8 mouse cellular contexts compared by ENCODE assay signal in the genomic region with DNA sequence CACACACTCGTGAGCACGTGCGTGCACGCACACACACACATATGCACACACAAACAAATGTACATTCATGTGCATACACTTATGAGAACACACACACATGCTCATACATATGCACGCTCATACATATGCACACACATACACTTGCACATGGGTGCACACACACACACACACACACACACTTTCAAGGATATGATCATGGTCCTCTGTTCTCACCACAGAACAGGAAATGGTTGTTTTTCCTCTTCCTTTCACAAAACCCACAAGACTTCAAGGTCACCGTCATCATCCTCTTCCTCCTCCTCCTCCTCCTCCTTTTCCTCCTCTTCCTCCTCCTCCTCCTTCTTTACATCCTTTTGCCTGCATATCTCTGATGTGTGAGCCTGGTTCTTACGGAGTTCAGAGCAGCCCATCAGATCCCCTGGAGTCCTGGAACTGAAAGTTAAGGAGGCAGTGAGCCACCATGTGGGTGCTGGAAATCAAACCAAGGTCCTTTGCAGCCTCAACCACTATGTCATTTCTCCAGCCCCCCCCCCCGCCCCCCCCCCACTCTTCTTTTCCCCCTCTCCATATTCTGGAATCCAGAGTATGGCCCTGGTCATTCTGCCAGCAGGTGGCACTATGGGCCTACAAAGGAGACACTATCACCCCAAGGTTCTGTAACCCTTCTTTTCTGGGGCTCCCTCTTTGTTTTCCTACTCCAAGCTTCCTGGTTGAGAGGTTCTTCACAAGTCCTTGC. TPM values are rescaled to one million over a fixed set of nuclear protein-coding genes. Genes with fewer than 3 reads are reported as not detected.
DNase-seq lines count a peak whose midpoint lies in the region; ATAC-seq and TF ChIP-seq lines count a peak whose summit lies in the region.

No protein-coding gene starts in this region.

- WGBS in liver, adult 2 months = 83% methylated on average over 7 of the region's 8 CpGs
- 53% methylated on average over 8 of the region's 8 CpGs for WGBS in thymus, adult 2 months

- TF ChIP-seq POLR2A in liver, adult 2 months (IDR thresholded peaks at IDR 0.05; ENCODE audit: extremely low read depth, insufficient read depth, low read length) = no peak
- TF ChIP-seq POLR2A in thymus, adult 2 months (IDR thresholded peaks at IDR 0.05; ENCODE audit: control insufficient read depth, extremely low read depth, insufficient read depth, low read length, poor library complexity) = no peak

- TF ChIP-seq CTCF in liver, adult 2 months (IDR thresholded peaks at IDR 0.05; ENCODE audit: low read depth, low read length) = peak; percentile 63; the same call in 1 of the 2 replicates
- no peak for TF ChIP-seq CTCF in thymus, adult 2 months (IDR thresholded peaks at IDR 0.05; ENCODE audit: borderline replicate concordance, control insufficient read depth, extremely low read depth, insufficient read depth, low read length, poor library complexity)

- ATAC-seq in monocyte, adult 5-6 weeks (replicated peaks; ENCODE audit: insufficient number of reproducible peaks, low FRiP score, low TSS enrichment, poor library complexity, severe bottlenecking) = 0 out of 2 replicates have a peak, but pooled peaks have one; percentile 68

- H3K9ac ChIP-seq in liver, adult 2 months (ENCODE audit: low read depth, low read length) = no peak overlapping the region

- no peaks in the 10 kb centered on the region for H3K27me3 ChIP-seq in liver, adult 2 months (ENCODE audit: control insufficient read depth, insufficient read depth, low read length)
- no peaks in the 10 kb centered on the region for H3K27me3 ChIP-seq in thymus, adult 2 months (ENCODE audit: control insufficient read depth, insufficient read depth, low read length)

- peak; percentile 89 for DNase-seq in testis, postnatal 10 days (ENCODE audit: low spot score)
- DNase-seq in testis, postnatal 14 days (ENCODE audit: low spot score) = no peak
- DNase-seq in cerebellum, adult 9-10 months = peak; percentile 91
- peak; percentile 69 to 72 for DNase-seq in frontal cortex, postnatal 25 days (ENCODE audit: low spot score in 2 of 2)
- DNase-seq in kidney, adult 18-20 months = peak; percentile 81
- DNase-seq in liver, adult 2 months (ENCODE audit: extremely low read depth, low read depth, low spot score) = no peak
- DNase-seq in thymus, adult 2 months = peak; percentile 74

- H3K4me1 ChIP-seq in liver, adult 2 months (ENCODE audit: control insufficient read depth, insufficient read depth, low read length) = no peaks in the 10 kb centered on the region
- H3K4me1 ChIP-seq in thymus, adult 2 months (replicated peaks; ENCODE audit: control insufficient read depth, insufficient read depth, low read length) = peaks cover 10% of the 10 kb centered on the region

- H3K4me3 ChIP-seq in liver, adult 2 months (ENCODE audit: insufficient read depth, low read depth, low read length) = no peak overlapping the region
- H3K4me3 ChIP-seq in thymus, adult 2 months (ENCODE audit: control insufficient read depth, insufficient read depth, low read length) = no peak overlapping the region

- no peaks in the 10 kb centered on the region for H3K36me3 ChIP-seq in liver, adult 2 months (ENCODE audit: control insufficient read depth, insufficient read depth, low read length)
- no peaks in the 10 kb centered on the region for H3K36me3 ChIP-seq in thymus, adult 2 months (ENCODE audit: control insufficient read depth, insufficient read depth, low read length)

- H3K27ac ChIP-seq in liver, adult 2 months (replicated peaks; ENCODE audit: insufficient read depth, low read depth, low read length) = no peak overlapping the region
- no peak overlapping the region for H3K27ac ChIP-seq in thymus, adult 2 months (ENCODE audit: control insufficient read depth, insufficient read depth, low read length)

- H3K79me2 ChIP-seq in liver, adult 2 months (ENCODE audit: control insufficient read depth, insufficient read depth, low read length) = no peaks in the 10 kb centered on the region

RNA-seq across cellular contexts. Expression of a gene that starts 1.4 kb away (rescaled TPM):
- total RNA-seq in liver, adult 2 months (2014; rRNA removed) = 0.09 TPM in 1 of 2 replicates, not detected in the other
- 0.27 TPM in 1 of 2 replicates, not detected in the other for polyA plus RNA-seq in liver, adult 2 months (2012; rRNA removed)
- total RNA-seq in monocyte, adult 5-6 weeks (2017) = not detected in 3 replicates
- 3.0 and 4.1 TPM in 2 replicates for polyA plus RNA-seq in thymus, adult 2 months (2012; rRNA removed)

RNA-seq across cellular contexts. Expression of a gene that starts 4.4 kb away (rescaled TPM):
- total RNA-seq in liver, adult 2 months (2014; rRNA removed) = not detected in 2 replicates
- polyA plus RNA-seq in liver, adult 2 months (2012; rRNA removed) = not detected in 2 replicates
- not detected in 3 replicates for total RNA-seq in monocyte, adult 5-6 weeks (2017)
- not detected in 2 replicates for polyA plus RNA-seq in thymus, adult 2 months (2012; rRNA removed)

RNA-seq across cellular contexts. Expression of a gene that starts 4.4 kb away (rescaled TPM):
- total RNA-seq in liver, adult 2 months (2014; rRNA removed) = not detected in 2 replicates
- not detected in 2 replicates for polyA plus RNA-seq in liver, adult 2 months (2012; rRNA removed)
- 0.76 TPM in 1 of 3 replicates, not detected in the others for total RNA-seq in monocyte, adult 5-6 weeks (2017)
- polyA plus RNA-seq in thymus, adult 2 months (2012; rRNA removed) = not detected in 2 replicates

RNA-seq across cellular contexts. Expression of a gene that starts 17.6 kb away (rescaled TPM):
- 0.18 and 0.27 TPM in 2 replicates for total RNA-seq in liver, adult 2 months (2014; rRNA removed)
- 0.12 and 0.87 TPM in 2 replicates for polyA plus RNA-seq in liver, adult 2 months (2012; rRNA removed)
- 0.19 TPM in 1 of 3 replicates, not detected in the others for total RNA-seq in monocyte, adult 5-6 weeks (2017)
- polyA plus RNA-seq in thymus, adult 2 months (2012; rRNA removed) = 0.88 and 1.1 TPM in 2 replicates

RNA-seq across cellular contexts. Expression of a gene that starts 45.1 kb away (rescaled TPM):
- 14.7 and 15.4 TPM in 2 replicates for total RNA-seq in liver, adult 2 months (2014; rRNA removed)
- 15.2 and 19.1 TPM in 2 replicates for polyA plus RNA-seq in liver, adult 2 months (2012; rRNA removed)
- 10.0 to 24.0 TPM (median 12.7 TPM) in 3 replicates for total RNA-seq in monocyte, adult 5-6 weeks (2017)
- 36.1 and 40.1 TPM in 2 replicates for polyA plus RNA-seq in thymus, adult 2 months (2012; rRNA removed)

Comparison
In these comparisons a context has a peak if more than half of its experiments do, and no peak if none do; other contexts are left out.
1. DNase-seq: peak in testis, postnatal 10 days (single experiment), cerebellum, adult 9-10 months (single experiment), frontal cortex, postnatal 25 days (2 of 2), kidney, adult 18-20 months (single experiment) and thymus, adult 2 months (single experiment); none in testis, postnatal 14 days (single experiment) and liver, adult 2 months (single experiment).